Mouse (Mus musculus): ENCODE data around the gene Tex37. TPM values are rescaled to one million over a fixed set of nuclear protein-coding genes. Genes with fewer than 3 reads are reported as not detected.

Gene Tex37
- polyA plus RNA-seq, 1 experiment from 2014 or later, result not detected

- Histone ChIP-seq H3K4me1 (peaks cover 10% of the 10 kb centered on the region), H3K9ac (no peak overlapping the region), H3K36me3 (no peaks in the 10 kb centered on the region), H3K4me3 (no peak overlapping the region), H3K27ac (no peak overlapping the region), H3K27me3 (peaks cover 46% of the 10 kb centered on the region), H3K4me2 (replicated peaks) (no peak overlapping the region), H3K9me3 (no peaks in the 10 kb centered on the region)
- WGBS, result 62% methylated on average over 7 of the region's 7 CpGs
- no peak for ATAC-seq (ENCODE audit: insufficient number of reproducible peaks, insufficient read depth, low FRiP score, low TSS enrichment)
Observed at GRCm38 (mm10) chr6:70953274-70953673, 34.5 kb upstream of the Tex37 start.

DNA sequence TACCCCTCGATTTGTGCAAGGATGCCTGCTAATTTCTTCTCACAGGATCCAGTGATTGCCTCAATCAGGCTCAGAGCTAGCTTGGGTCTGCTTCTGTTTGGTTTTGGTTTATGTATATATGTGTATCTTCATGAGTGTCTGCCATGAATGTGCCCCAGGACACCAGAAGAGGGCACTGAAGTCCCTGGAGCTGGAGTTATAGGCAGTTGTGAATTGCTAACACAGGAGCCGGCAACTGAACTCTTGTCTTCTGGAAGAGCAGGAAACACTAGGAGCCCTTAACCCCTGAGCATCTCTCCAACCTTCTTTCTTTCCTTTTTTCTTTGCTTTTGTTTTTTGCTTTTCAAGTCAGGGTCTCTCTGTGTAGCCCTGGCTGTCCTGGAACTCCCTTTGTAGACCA, 13.1 kb upstream of the Tex37 start:
- Histone ChIP-seq H3K9me3 (no peaks in the 10 kb centered on the region), H3K4me3 (no peak overlapping the region)
- no peak for ATAC-seq (ENCODE audit: insufficient number of reproducible peaks, insufficient read depth, low FRiP score, low TSS enrichment)

GRCm38 (mm10) chr6:70921274-70922074, 2.7 kb upstream of the Tex37 start:
- Histone ChIP-seq H3K27ac (0 out of 2 replicates have a peak overlapping the region, but pooled peaks have one; percentile 19), H3K4me3 (peak overlapping the region; percentile 25; the same call in 1 of the 2 replicates)

More for the DNA sequence above, 13.1 kb upstream of the Tex37 start:
- Histone ChIP-seq H3K4me2 (replicated peaks) (no peak overlapping the region), H3K27ac (no peak overlapping the region), H3K27me3 (no peaks in the 10 kb centered on the region), H3K4me1 (no peaks in the 10 kb centered on the region), H3K36me3 (no peaks in the 10 kb centered on the region), H3K9ac (no peak overlapping the region)
- 93% methylated on average over 2 of the region's 2 CpGs for WGBS

DNA sequence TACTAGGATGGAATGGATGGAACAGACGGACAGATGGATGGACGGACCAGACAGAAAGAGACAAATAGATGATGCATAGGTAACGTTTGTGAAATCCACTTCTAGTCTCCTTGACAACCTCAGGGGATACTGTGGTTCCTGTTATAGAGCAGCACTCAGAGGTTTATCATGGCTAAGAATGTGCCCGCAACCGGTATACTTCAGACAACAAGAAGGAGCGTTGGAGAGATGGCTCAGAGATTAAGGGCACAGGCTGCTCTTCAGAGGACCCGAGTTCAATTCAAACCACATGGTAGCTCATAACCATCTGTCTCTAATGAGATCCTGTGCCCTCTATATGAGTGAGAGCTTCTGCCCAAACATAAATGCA, 6.3 kb downstream of the Tex37 start:
- Histone ChIP-seq H3K4me2 (replicated peaks) (peak overlapping the region; percentile 42), H3K4me3 (no peak overlapping the region), H3K27ac (no peak overlapping the region), H3K27me3 (no peaks in the 10 kb centered on the region), H3K9me3 (no peaks in the 10 kb centered on the region), H3K4me1 (peaks cover 12% of the 10 kb centered on the region; the same call in 1 of the 2 replicates), H3K9ac (no peak overlapping the region), H3K36me3 (no peaks in the 10 kb centered on the region)
- 55% methylated on average over 7 of the region's 7 CpGs for WGBS
- no peak for ATAC-seq (ENCODE audit: insufficient number of reproducible peaks, insufficient read depth, low FRiP score, low TSS enrichment)

More at GRCm38 (mm10) chr6:70921274-70922074, 2.7 kb upstream of the Tex37 start:
- no peak; the same call in 1 of the 2 replicates for ATAC-seq (ENCODE audit: insufficient number of reproducible peaks, insufficient read depth, low FRiP score, low TSS enrichment)
- Histone ChIP-seq H3K4me1 (peaks cover 6% of the 10 kb centered on the region; the same call in 1 of the 2 replicates), H3K9ac (peak overlapping the region; percentile 27), H3K36me3 (no peaks in the 10 kb centered on the region), H3K4me2 (replicated peaks) (peak overlapping the region; percentile 52), H3K27me3 (peaks cover 2% of the 10 kb centered on the region; the same call in 1 of the 2 replicates), H3K9me3 (no peaks in the 10 kb centered on the region)
- WGBS, result 2% methylated on average over 22 of the region's 22 CpGs

DNA sequence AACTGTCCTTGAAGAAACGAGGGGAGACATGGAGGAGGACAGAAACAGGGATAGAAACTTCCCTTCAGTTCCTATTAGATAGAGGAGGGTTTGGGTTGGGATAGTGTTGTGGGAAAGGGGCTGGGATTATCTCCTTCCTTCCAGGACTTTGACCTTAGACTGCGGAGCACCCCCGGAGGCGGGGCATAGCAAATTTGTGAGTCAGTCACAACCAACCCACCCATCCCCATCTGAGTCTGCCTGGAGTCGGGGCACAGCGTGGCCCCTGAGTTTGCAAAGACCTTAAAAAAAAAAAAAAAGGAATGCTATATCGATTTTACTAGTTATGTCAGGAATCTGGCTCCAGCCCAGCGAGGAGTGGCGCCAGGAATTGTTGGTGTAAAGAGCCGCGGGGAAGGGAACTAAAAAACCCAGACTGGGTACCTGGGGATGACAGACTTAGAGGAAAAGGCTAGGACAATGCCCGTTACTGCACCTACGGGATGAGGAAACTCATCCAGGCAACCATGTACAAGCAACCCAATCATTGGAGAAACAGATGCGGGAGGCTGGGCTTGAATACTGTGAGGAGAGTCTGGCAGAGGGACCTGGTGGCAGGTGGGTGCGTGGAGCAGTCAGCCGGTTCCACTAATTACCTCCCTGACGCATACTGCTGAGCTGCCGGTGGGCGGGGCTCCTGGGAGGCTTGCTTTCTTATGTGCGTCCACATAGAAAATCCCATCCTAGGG, 6.9 kb downstream of the Tex37 start:
- Histone ChIP-seq H3K9me3 (no peaks in the 10 kb centered on the region), H3K4me3 (peak overlapping the region; percentile 14), H3K36me3 (0 out of 2 replicates have a peak, but pooled peaks cover under 1% of the 10 kb centered on the region), H3K9ac (no peak overlapping the region), H3K27ac (no peak overlapping the region), H3K27me3 (no peaks in the 10 kb centered on the region), H3K4me2 (replicated peaks) (peak overlapping the region; percentile 42), H3K4me1 (peaks cover 12% of the 10 kb centered on the region; the same call in 1 of the 2 replicates)
- WGBS, result 8% methylated on average over 20 of the region's 20 CpGs
- no peak for ATAC-seq (ENCODE audit: insufficient number of reproducible peaks, insufficient read depth, low FRiP score, low TSS enrichment)

DNA sequence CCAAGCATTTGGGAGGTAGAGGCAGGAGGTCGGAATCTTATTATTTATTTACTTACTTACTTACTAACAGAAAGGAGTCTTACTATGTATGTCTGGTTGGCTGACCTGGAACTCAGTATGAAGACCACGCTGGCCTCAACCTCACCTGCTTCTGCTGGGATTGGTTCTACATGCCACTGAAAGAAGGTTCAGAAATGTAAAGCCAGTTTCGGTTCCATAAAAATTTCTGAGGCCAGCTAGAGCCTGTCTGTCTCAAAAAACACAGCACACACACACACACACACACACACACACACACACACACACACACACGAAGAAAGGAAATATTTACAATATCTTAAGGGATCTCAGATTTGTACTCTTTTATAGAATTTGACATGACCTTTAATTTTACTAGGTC, 8.4 kb downstream of the Tex37 start:
- WGBS, result 81% methylated on average over 4 of the region's 4 CpGs
- no peak for ATAC-seq (ENCODE audit: insufficient number of reproducible peaks, insufficient read depth, low FRiP score, low TSS enrichment)

DNA sequence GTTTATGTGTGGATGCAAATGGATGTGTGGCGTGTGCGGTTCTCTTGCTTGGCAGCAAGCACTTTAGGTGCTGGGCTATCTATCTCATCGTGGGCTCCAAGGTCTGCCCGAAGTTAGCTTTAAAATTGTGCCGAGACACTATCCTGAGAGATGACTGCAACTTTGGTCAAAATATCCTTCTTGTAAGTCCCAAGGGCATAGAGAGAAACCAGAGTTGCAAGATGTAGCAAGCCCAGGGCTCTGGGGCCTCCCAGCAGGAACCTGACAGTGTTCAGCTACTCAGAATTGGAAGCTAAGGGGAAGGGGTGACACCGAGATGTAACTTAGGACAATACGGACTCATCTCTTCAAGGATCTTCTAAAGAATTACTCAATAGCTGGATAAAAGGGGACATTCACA, 9.2 kb downstream of the Tex37 start:
- Histone ChIP-seq H3K27ac (no peak overlapping the region), H3K9ac (no peak overlapping the region), H3K4me1 (peaks cover 12% of the 10 kb centered on the region; the same call in 1 of the 2 replicates), H3K4me3 (no peak overlapping the region), H3K27me3 (no peaks in the 10 kb centered on the region), H3K4me2 (replicated peaks) (no peak overlapping the region), H3K9me3 (no peaks in the 10 kb centered on the region), H3K36me3 (peaks cover 11% of the 10 kb centered on the region)
- 90% methylated on average over 7 of the region's 7 CpGs for WGBS
- ATAC-seq (ENCODE audit: insufficient number of reproducible peaks, insufficient read depth, low FRiP score, low TSS enrichment), result no peak

More for the DNA sequence above, 8.4 kb downstream of the Tex37 start:
- Histone ChIP-seq H3K9me3 (no peaks in the 10 kb centered on the region), H3K27ac (no peak overlapping the region), H3K27me3 (no peaks in the 10 kb centered on the region), H3K4me2 (replicated peaks) (no peak overlapping the region), H3K36me3 (peaks cover 10% of the 10 kb centered on the region), H3K4me3 (no peak overlapping the region), H3K4me1 (peaks cover 12% of the 10 kb centered on the region; the same call in 1 of the 2 replicates), H3K9ac (no peak overlapping the region)

- Histone ChIP-seq H3K4me1 (no peaks in the 10 kb centered on the region), H3K4me3 (no peak overlapping the region), H3K9me3 (no peaks in the 10 kb centered on the region), H3K9ac (no peak overlapping the region), H3K27me3 (no peaks in the 10 kb centered on the region), H3K36me3 (peaks cover 35% of the 10 kb centered on the region), H3K27ac (no peak overlapping the region), H3K4me2 (replicated peaks) (no peak overlapping the region)
- no peak for ATAC-seq (ENCODE audit: insufficient number of reproducible peaks, insufficient read depth, low FRiP score, low TSS enrichment)
- WGBS, result 88% methylated on average over 5 of the region's 5 CpGs
Observed at GRCm38 (mm10) chr6:70903689-70904088, 15.0 kb downstream of the Tex37 start.

DNA sequence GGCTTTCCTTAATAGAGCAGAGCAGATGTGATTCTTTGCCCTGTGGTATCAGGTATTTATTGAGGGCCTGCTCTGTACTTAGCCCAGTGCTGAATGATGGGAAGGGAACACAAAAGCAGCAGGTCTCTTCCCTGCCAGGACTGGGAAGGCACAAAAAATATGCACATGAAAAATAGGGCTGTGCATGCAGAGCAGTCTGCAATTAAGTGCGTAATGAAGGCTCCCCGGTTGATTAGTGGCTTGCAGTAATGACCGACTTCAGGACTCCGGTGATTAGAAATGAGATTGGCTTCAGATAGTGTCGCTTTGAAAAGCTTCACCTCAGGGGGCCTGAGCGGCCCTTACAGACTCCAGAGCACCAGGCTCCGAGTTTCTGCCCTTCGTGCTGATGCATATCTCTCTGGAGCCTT, 19.1 kb downstream of the Tex37 start:
- no peak for ATAC-seq (ENCODE audit: insufficient number of reproducible peaks, insufficient read depth, low FRiP score, low TSS enrichment)
- H3K4me3 ChIP-seq, result no peak overlapping the region
- H3K27me3 ChIP-seq, result no peaks in the 10 kb centered on the region
- no peaks in the 10 kb centered on the region for H3K4me1 ChIP-seq
- no peak overlapping the region for H3K4me2 ChIP-seq (replicated peaks)
- H3K9me3 ChIP-seq, result no peaks in the 10 kb centered on the region
- H3K27ac ChIP-seq, result no peak overlapping the region
- peaks cover 32% of the 10 kb centered on the region for H3K36me3 ChIP-seq
- WGBS, result 30% methylated on average over 8 of the region's 8 CpGs
- H3K9ac ChIP-seq, result no peak overlapping the region

DNA sequence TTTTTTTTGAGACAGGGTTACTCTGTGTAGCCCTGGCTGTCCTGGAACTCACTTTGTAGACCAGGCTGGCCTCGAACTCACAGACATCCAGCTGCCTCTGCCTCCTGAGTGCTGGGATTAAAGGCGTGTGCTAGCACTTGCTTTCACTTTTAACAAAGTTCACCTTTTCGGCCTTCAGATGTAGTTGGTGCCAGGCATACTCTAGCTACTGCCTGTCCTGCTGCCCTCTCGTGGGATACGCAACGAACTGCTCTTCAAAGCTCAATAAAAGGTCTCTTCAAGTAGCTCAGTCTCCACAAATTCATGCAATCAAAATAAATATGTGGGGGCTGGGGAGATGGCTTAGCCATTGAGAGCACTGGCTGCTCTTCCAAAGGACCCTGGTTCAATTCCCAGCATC, 20.6 kb downstream of the Tex37 start:
- Histone ChIP-seq H3K27me3 (no peaks in the 10 kb centered on the region), H3K9me3 (no peaks in the 10 kb centered on the region), H3K4me2 (replicated peaks) (no peak overlapping the region), H3K27ac (no peak overlapping the region), H3K36me3 (peaks cover 23% of the 10 kb centered on the region), H3K4me3 (no peak overlapping the region), H3K4me1 (no peaks in the 10 kb centered on the region), H3K9ac (no peak overlapping the region)
- no peak for ATAC-seq (ENCODE audit: insufficient number of reproducible peaks, insufficient read depth, low FRiP score, low TSS enrichment)
- 80% methylated on average over 6 of the region's 6 CpGs for WGBS

- Histone ChIP-seq H3K9me3 (no peaks in the 10 kb centered on the region), H3K4me1 (no peaks in the 10 kb centered on the region), H3K27me3 (no peaks in the 10 kb centered on the region), H3K27ac (no peak overlapping the region), H3K4me2 (replicated peaks) (no peak overlapping the region), H3K9ac (no peak overlapping the region), H3K36me3 (peaks cover 73% of the 10 kb centered on the region), H3K4me3 (no peak overlapping the region)
- 86% methylated on average over 11 of the region's 11 CpGs for WGBS
- no peak for ATAC-seq (ENCODE audit: insufficient number of reproducible peaks, insufficient read depth, low FRiP score, low TSS enrichment)
Observed at GRCm38 (mm10) chr6:70887993-70888392, 30.7 kb downstream of the Tex37 start.
